Mouse (Mus musculus): Measurements from ENCODE around the gene Olfr1141. TPM values are rescaled to one million over a fixed set of nuclear protein-coding genes. Genes with fewer than 3 reads are reported as not detected.

The Olfr1141 gene
- polyA plus RNA-seq (2016; fragmentation: Nextera tagmentation; extraction: Ambion mirVana) = not detected in 2 replicates

DNA sequence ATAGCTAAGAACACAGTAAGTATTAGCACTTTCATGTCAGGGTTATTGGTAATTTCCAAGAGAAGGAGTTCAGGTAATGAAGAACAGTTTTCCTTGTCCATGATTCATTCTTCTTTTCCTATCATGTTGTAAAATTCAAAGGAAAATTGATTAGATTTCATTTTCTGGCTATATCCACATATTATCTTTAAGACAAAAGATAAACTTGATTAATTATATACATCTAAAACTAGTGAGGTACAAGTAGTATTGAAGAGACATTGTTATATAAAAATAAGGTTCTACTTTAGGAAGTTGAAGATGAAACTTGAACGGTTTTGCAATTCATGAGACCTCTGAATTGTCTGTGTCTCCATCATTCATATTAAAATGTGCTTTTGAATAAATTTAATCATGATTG lies at the start of gene Olfr1141:
Gene Olfr1141 (minus strand): TSS at position 101 of the 400 bp plus-strand sequence.
- no peaks in the 10 kb centered on the region for H3K27me3 ChIP-seq (ENCODE audit: insufficient read depth, poor library complexity, severe bottlenecking)
- no peak within 1 kb of the TSS for H3K4me3 ChIP-seq
- H3K36me3 ChIP-seq = no peaks in the 10 kb centered on the region
- no peaks in the 10 kb centered on the region for H3K4me1 ChIP-seq (replicated peaks)
- no peak within 1 kb of the TSS for H3K27ac ChIP-seq
- H3K9me3 ChIP-seq = no peaks in the 10 kb centered on the region
- WGBS = 90% methylated on average over 1 of the region's 1 CpGs
- DNase-seq (ENCODE audit: low spot score) = no peak

DNA sequence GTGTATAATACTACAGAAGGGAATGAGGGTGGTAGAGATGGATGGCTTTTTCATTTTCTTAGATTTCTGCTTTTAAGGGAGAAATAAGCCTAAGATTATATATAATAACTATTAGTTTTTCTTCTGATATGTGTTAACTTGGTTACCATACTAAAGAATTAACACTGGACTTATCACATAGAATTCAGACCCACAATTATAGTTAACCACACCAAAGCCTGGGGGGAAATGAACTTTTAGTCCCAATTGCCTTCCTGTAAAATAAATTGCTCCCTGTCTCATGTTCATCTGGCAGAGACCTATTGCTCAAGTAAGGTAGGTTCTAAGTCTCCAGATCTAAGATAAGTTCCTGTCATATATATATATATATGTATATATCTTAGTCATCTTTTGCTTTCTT lies 46.5 kb upstream of the Olfr1141 start, which contains the start of gene Olfr1143:
Gene Olfr1143 (plus strand): TSS at position 301 of the 400 bp plus-strand sequence.
- no peak for DNase-seq (ENCODE audit: low spot score)
- Histone ChIP-seq H3K36me3 (no peaks in the 10 kb centered on the region), H3K27me3 (ENCODE audit: insufficient read depth, poor library complexity, severe bottlenecking) (no peaks in the 10 kb centered on the region), H3K27ac (no peak within 1 kb of the TSS), H3K4me1 (replicated peaks) (no peaks in the 10 kb centered on the region), H3K4me3 (no peak within 1 kb of the TSS), H3K9me3 (no peaks in the 10 kb centered on the region)

DNA sequence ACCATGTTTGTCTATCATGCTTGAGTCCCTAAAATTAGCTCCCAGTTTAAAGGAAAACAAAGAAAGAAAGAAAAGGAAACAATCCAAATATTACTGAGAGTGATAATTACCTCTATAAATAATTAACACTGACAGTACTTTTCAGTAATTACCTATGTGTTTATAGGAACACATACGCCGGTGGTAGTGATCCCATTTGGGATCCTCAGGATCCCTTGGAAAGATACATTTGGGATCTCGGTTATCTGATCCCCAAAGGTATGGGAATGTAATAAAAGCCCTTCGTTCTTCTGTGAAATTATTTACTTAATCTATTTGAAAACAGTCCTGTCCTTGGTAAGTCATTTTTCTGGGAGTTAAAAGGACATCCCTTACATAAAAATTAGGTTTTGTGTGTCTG lies 25.4 kb upstream of the Olfr1141 start, which contains the start of gene Olfr152:
Gene Olfr152 (plus strand): TSS at position 301 of the 400 bp plus-strand sequence.
- H3K9me3 ChIP-seq = no peaks in the 10 kb centered on the region
- no peaks in the 10 kb centered on the region for H3K4me1 ChIP-seq (replicated peaks)
- H3K36me3 ChIP-seq = no peaks in the 10 kb centered on the region
- H3K27ac ChIP-seq = no peak within 1 kb of the TSS
- H3K27me3 ChIP-seq (ENCODE audit: insufficient read depth, poor library complexity, severe bottlenecking) = no peaks in the 10 kb centered on the region
- no peak within 1 kb of the TSS for H3K4me3 ChIP-seq
- no peak for DNase-seq (ENCODE audit: low spot score)
- WGBS = 85% methylated on average over 4 of the region's 4 CpGs

DNA sequence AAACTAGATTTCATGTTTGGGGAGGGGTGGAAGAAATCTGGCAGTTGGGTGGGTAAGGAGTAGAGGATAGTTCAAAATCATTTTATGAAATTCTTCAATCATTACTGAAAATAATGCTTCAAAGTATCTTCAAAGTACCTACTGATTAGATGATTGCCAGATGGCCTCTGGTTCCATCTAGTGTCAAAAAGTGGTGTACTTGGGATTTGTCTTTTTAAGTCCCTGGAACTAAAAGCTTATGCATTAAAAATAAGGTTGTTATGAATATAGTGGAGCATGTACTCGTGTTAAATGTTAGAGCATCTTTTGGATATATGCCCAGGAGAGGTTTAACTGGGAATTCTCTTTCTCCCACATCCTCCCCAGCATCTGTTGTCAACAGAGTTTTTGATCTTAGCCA lies 22.4 kb upstream of the Olfr1141 start:
- H3K4me3 ChIP-seq = no peak overlapping the region
- 59% methylated on average over 1 of the region's 1 CpGs for WGBS

DNA sequence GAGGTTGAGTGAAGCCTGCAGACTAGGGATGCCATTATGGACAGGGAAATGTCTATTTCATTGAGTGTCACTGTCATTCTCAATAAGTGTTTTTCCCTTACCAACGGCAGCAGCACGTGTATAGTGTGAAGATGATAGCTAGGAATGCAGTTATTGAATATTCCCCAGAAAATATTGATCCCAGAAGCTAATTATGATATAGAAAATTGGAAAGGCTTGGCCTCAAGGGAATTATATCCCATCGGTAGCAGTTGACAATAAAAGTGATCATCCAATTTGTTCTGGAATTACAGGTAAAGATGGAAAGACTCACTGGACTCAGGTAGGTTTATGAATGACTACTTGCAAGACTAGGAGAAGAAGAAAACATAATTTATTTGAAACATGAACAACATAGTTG lies 10.3 kb downstream of the Olfr1141 start, which contains the start of gene Olfr1140:
Gene Olfr1140 (plus strand): TSS at position 301 of the 400 bp plus-strand sequence.
- DNase-seq (ENCODE audit: low spot score) = no peak
- H3K27ac ChIP-seq = no peak within 1 kb of the TSS
- no peaks in the 10 kb centered on the region for H3K27me3 ChIP-seq (ENCODE audit: insufficient read depth, poor library complexity, severe bottlenecking)
- no peaks in the 10 kb centered on the region for H3K9me3 ChIP-seq
- H3K4me3 ChIP-seq = no peak within 1 kb of the TSS
- H3K4me1 ChIP-seq (replicated peaks) = no peaks in the 10 kb centered on the region
- WGBS = 75% methylated on average over 3 of the region's 3 CpGs
- no peaks in the 10 kb centered on the region for H3K36me3 ChIP-seq

More for the DNA sequence above, 22.4 kb upstream of the Olfr1141 start:
- DNase-seq (ENCODE audit: low spot score) = no peak
- Histone ChIP-seq H3K27me3 (ENCODE audit: insufficient read depth, poor library complexity, severe bottlenecking) (no peaks in the 10 kb centered on the region), H3K4me1 (replicated peaks) (no peaks in the 10 kb centered on the region), H3K9me3 (no peaks in the 10 kb centered on the region), H3K36me3 (no peaks in the 10 kb centered on the region), H3K27ac (no peak overlapping the region)

DNA sequence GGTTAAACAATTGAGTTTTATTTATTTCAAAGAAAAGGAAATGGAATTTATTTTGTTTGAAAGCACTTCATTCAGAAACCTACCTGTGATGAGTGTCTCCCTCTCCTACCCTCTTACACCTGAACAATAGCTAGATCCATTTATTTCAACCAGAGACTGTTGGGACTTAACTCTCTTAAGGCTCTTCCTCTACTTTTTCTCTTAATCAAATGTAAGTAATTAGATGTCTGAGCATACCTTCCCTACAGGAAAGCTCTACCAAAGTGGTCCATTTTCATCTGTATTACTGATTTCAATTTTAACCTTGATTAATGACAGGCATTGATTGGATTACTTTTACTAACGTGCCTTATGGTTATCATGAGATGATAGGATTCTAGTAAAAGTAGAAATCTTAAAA lies 13.9 kb downstream of the Olfr1141 start, which contains the start of gene Olfr1138:
Gene Olfr1138 (minus strand): TSS at position 101 of the 400 bp plus-strand sequence.
- Histone ChIP-seq H3K27ac (no peak within 1 kb of the TSS), H3K4me1 (replicated peaks) (no peaks in the 10 kb centered on the region), H3K9me3 (no peaks in the 10 kb centered on the region), H3K4me3 (no peak within 1 kb of the TSS), H3K27me3 (ENCODE audit: insufficient read depth, poor library complexity, severe bottlenecking) (no peaks in the 10 kb centered on the region), H3K36me3 (no peaks in the 10 kb centered on the region)
- WGBS = 83% methylated on average over 1 of the region's 1 CpGs
- no peak for DNase-seq (ENCODE audit: low spot score)

DNA sequence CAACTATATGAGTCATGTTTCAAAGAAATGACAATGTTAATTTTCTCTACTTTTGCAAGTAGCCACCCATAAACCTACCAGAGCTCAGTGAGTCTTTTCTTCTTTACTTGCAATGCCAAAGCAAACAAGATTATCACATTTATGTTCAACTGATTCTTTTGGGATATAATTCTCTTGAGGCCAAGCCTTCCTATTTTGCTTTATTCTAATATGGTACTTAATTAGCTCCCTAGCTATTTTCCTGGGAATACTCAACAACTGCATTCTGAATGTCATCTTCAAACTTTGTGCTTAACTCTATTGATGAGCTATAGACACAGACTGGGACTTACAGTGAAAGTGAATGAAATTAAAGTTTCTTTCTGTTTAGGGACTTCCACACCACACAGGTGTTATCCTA lies 40.7 kb downstream of the Olfr1141 start, which contains the start of gene Olfr1137:
Gene Olfr1137 (minus strand): TSS at position 101 of the 400 bp plus-strand sequence.
- Histone ChIP-seq H3K36me3 (no peaks in the 10 kb centered on the region), H3K9me3 (no peaks in the 10 kb centered on the region)

More for the DNA sequence above, 40.7 kb downstream of the Olfr1141 start, which contains the start of gene Olfr1137:
- no peak for DNase-seq (ENCODE audit: low spot score)
- Histone ChIP-seq H3K4me3 (no peak within 1 kb of the TSS), H3K27me3 (ENCODE audit: insufficient read depth, poor library complexity, severe bottlenecking) (no peaks in the 10 kb centered on the region), H3K4me1 (replicated peaks) (no peaks in the 10 kb centered on the region), H3K27ac (no peak within 1 kb of the TSS)

Other genes starting within 250 kb of the Olfr1141 start
- not detected in 2 replicates for gene Pramel6, start 247.4 kb downstream of the Olfr1141 start, polyA plus RNA-seq (2016; fragmentation: Nextera tagmentation; extraction: Ambion mirVana)
- gene Olfr153, start 222.2 kb downstream of the Olfr1141 start, polyA plus RNA-seq (2016; fragmentation: Nextera tagmentation; extraction: Ambion mirVana) = not detected in 2 replicates
- gene Olfr1128, start 208.4 kb downstream of the Olfr1141 start, polyA plus RNA-seq (2016; fragmentation: Nextera tagmentation; extraction: Ambion mirVana) = not detected in 2 replicates
- gene Olfr1129, start 180.1 kb downstream of the Olfr1141 start, polyA plus RNA-seq (2016; fragmentation: Nextera tagmentation; extraction: Ambion mirVana) = not detected in 2 replicates
- gene Olfr1130, start 147.8 kb downstream of the Olfr1141 start, polyA plus RNA-seq (2016; fragmentation: Nextera tagmentation; extraction: Ambion mirVana) = not detected in 2 replicates
- gene Olfr1131, start 126.9 kb downstream of the Olfr1141 start, polyA plus RNA-seq (2016; fragmentation: Nextera tagmentation; extraction: Ambion mirVana) = not detected in 2 replicates
- gene Olfr1132, start 116.5 kb downstream of the Olfr1141 start, polyA plus RNA-seq (2016; fragmentation: Nextera tagmentation; extraction: Ambion mirVana) = not detected in 2 replicates
- gene Olfr1133, start 106.6 kb downstream of the Olfr1141 start, polyA plus RNA-seq (2016; fragmentation: Nextera tagmentation; extraction: Ambion mirVana) = not detected in 2 replicates
- not detected in 2 replicates for gene Olfr1134, start 95.5 kb downstream of the Olfr1141 start, polyA plus RNA-seq (2016; fragmentation: Nextera tagmentation; extraction: Ambion mirVana)
- gene Olfr1135, start 80.3 kb downstream of the Olfr1141 start, polyA plus RNA-seq (2016; fragmentation: Nextera tagmentation; extraction: Ambion mirVana) = not detected in 2 replicates
- gene Olfr1136, start 60.0 kb downstream of the Olfr1141 start, polyA plus RNA-seq (2016; fragmentation: Nextera tagmentation; extraction: Ambion mirVana) = not detected in 2 replicates
- not detected in 2 replicates for gene Olfr1137, start 40.8 kb downstream of the Olfr1141 start, polyA plus RNA-seq (2016; fragmentation: Nextera tagmentation; extraction: Ambion mirVana)
- not detected in 2 replicates for gene Olfr1138, start 14.0 kb downstream of the Olfr1141 start, polyA plus RNA-seq (2016; fragmentation: Nextera tagmentation; extraction: Ambion mirVana)
- gene Olfr1140, start 10.2 kb downstream of the Olfr1141 start, polyA plus RNA-seq (2016; fragmentation: Nextera tagmentation; extraction: Ambion mirVana) = not detected in 2 replicates
- not detected in 2 replicates for gene Olfr152, start 25.5 kb upstream of the Olfr1141 start, polyA plus RNA-seq (2016; fragmentation: Nextera tagmentation; extraction: Ambion mirVana)
- not detected in 2 replicates for gene Olfr1143, start 46.6 kb upstream of the Olfr1141 start, polyA plus RNA-seq (2016; fragmentation: Nextera tagmentation; extraction: Ambion mirVana)
- not detected in 2 replicates for gene Olfr1145, start 55.8 kb upstream of the Olfr1141 start, polyA plus RNA-seq (2016; fragmentation: Nextera tagmentation; extraction: Ambion mirVana)
- not detected in 2 replicates for gene Olfr1148, start 76.5 kb upstream of the Olfr1141 start, polyA plus RNA-seq (2016; fragmentation: Nextera tagmentation; extraction: Ambion mirVana)
- not detected in 2 replicates for gene Olfr1150-ps1, start 90.0 kb upstream of the Olfr1141 start, polyA plus RNA-seq (2016; fragmentation: Nextera tagmentation; extraction: Ambion mirVana)
- gene Olfr1151, start 101.9 kb upstream of the Olfr1141 start, polyA plus RNA-seq (2016; fragmentation: Nextera tagmentation; extraction: Ambion mirVana) = not detected in 2 replicates
- gene Olfr1152, start 112.5 kb upstream of the Olfr1141 start, polyA plus RNA-seq (2016; fragmentation: Nextera tagmentation; extraction: Ambion mirVana) = not detected in 2 replicates
- not detected in 2 replicates for gene Olfr1153, start 141.0 kb upstream of the Olfr1141 start, polyA plus RNA-seq (2016; fragmentation: Nextera tagmentation; extraction: Ambion mirVana)
- gene Olfr1154, start 151.2 kb upstream of the Olfr1141 start, polyA plus RNA-seq (2016; fragmentation: Nextera tagmentation; extraction: Ambion mirVana) = not detected in 2 replicates
- not detected in 2 replicates for gene Olfr1155, start 191.1 kb upstream of the Olfr1141 start, polyA plus RNA-seq (2016; fragmentation: Nextera tagmentation; extraction: Ambion mirVana)
- not detected in 2 replicates for gene Olfr1156, start 199.1 kb upstream of the Olfr1141 start, polyA plus RNA-seq (2016; fragmentation: Nextera tagmentation; extraction: Ambion mirVana)
- gene Olfr1157, start 214.3 kb upstream of the Olfr1141 start, polyA plus RNA-seq (2016; fragmentation: Nextera tagmentation; extraction: Ambion mirVana) = not detected in 2 replicates
- not detected in 2 replicates for gene Olfr74, start 220.7 kb upstream of the Olfr1141 start, polyA plus RNA-seq (2016; fragmentation: Nextera tagmentation; extraction: Ambion mirVana)
- not detected in 2 replicates for gene Olfr1158, start 236.1 kb upstream of the Olfr1141 start, polyA plus RNA-seq (2016; fragmentation: Nextera tagmentation; extraction: Ambion mirVana)